Mouse (Mus musculus): ENCODE measurements at regions not wholly inside any gene's neighbourhood (a gene's known extent, or its start where the extent isn't known, plus 50 kb on each side); places are given as distances from the start of the nearest gene placed in this dataset.

DNA sequence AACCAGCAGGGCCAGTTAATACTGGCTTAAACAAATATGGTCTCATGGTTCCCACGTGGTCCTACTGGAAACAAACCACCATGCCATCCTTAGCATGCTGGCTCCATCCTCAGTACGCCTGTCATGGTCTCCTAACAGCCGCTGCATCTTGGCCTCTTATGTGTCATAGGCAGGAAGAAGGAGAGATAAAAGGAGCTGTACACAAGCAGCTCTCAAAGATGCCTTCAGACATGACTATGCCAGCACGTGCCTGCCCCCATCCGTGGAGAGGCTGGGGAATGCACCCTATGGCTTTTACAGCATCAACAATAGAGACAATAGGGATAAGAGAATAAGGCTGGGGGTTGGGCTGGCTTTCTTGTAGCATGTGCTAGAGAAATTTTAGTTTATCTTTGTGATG lies 171.0 kb upstream of the Stt3b start:
- Histone ChIP-seq H3K4me1 (ENCODE audit: insufficient read depth) (no peaks in the 10 kb centered on the region), H3K36me3 (ENCODE audit: insufficient read depth) (no peaks in the 10 kb centered on the region), H3K9ac (no peak overlapping the region), H3K9me3 (ENCODE audit: low read length) (no peaks in the 10 kb centered on the region), H3K27me3 (ENCODE audit: insufficient read depth, low read length) (no peaks in the 10 kb centered on the region), H3K4me2 (ENCODE audit: low read depth) (no peak overlapping the region), H3K27ac (ENCODE audit: low read depth, low read length) (no peak overlapping the region), H3K4me3 (ENCODE audit: low read depth, low read length) (no peak overlapping the region)
- DNase-seq, result no peak
- ATAC-seq, result no peak
- 56% methylated on average over 5 of the region's 5 CpGs for WGBS
- no peak for TF ChIP-seq CTCF (IDR thresholded peaks at IDR 0.05; ENCODE audit: low read depth)

DNA sequence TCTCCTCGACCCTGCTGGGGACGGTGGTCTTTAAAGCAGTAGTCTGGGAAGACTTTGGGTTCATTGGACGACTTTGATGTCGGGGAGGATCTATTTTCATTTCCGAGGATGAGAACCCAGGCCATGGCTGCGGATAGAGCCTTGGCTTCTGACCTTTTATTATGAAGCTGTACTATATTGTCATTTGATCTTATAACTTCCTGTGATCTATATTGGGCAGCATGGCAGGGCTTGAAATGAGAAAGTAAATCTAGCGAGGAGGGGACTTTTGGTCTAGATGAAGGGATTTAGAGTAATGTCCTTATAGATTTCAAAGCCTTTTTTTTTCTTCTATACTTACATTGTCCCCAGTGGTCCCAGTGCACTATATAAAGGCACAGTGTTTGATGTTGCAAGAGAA lies 172.8 kb upstream of the Stt3b start:
- Histone ChIP-seq H3K4me1 (ENCODE audit: insufficient read depth) (no peaks in the 10 kb centered on the region), H3K9ac (no peak overlapping the region), H3K36me3 (ENCODE audit: insufficient read depth) (no peaks in the 10 kb centered on the region), H3K4me2 (ENCODE audit: low read depth) (no peak overlapping the region), H3K4me3 (ENCODE audit: low read depth, low read length) (no peak overlapping the region), H3K9me3 (ENCODE audit: low read length) (no peaks in the 10 kb centered on the region), H3K27me3 (ENCODE audit: insufficient read depth, low read length) (no peaks in the 10 kb centered on the region), H3K27ac (ENCODE audit: low read depth, low read length) (no peak overlapping the region)
- WGBS, result 89% methylated on average over 7 of the region's 7 CpGs
- DNase-seq (no peak), ATAC-seq (no peak)
- TF ChIP-seq CTCF (IDR thresholded peaks at IDR 0.05; ENCODE audit: low read depth), result no peak

DNA sequence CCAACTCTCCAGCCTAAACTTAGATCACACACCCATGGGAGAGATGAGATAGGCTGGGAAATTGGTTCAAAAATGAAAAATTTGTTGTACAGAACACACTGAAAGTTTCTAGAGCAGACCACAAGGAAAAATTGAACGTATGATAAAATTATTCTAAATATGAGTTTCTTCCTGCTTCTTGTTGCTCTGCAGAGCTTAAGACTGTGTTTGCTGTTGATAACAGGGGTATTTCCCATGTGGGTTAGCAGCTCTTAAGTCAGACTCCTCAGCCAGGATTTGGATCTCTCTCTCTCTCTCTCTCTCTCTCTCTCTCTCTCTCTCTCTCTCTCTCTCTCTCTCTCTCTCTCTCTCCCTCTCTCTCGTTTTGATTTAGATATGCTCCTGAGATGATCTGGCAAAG lies 173.5 kb upstream of the Stt3b start:
- H3K4me1 ChIP-seq (ENCODE audit: insufficient read depth), result no peaks in the 10 kb centered on the region
- H3K27me3 ChIP-seq (ENCODE audit: insufficient read depth, low read length), result no peaks in the 10 kb centered on the region
- H3K36me3 ChIP-seq (ENCODE audit: insufficient read depth), result no peaks in the 10 kb centered on the region
- DNase-seq (no peak), ATAC-seq (no peak)
- H3K4me2 ChIP-seq (ENCODE audit: low read depth), result no peak overlapping the region
- no peak overlapping the region for H3K9ac ChIP-seq
- TF ChIP-seq CTCF (IDR thresholded peaks at IDR 0.05; ENCODE audit: low read depth), result no peak
- no peaks in the 10 kb centered on the region for H3K9me3 ChIP-seq (ENCODE audit: low read length)
- WGBS, result 83% methylated on average over 2 of the region's 2 CpGs
- H3K27ac ChIP-seq (ENCODE audit: low read depth, low read length), result no peak overlapping the region
- H3K4me3 ChIP-seq (ENCODE audit: low read depth, low read length), result no peak overlapping the region

DNA sequence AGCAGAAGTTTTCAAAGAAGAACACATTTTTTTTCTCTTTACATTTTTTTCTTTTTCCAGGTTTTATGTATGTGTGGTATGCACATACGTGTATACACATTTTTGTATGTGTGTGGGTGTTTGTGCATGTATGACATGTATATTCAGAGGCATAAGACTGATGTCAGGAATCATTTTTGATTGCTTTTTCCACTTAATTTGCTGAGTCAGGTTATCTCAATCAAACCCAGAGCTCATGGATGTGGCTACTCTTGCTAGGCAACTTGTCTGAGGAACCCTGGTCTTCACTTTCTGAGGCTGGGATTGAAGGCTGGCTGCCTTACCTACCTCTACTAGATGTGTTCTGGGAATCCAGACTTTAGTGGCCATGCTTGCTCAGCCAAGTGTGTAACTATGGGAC lies 174.2 kb upstream of the Stt3b start:
- 80% methylated on average over 1 of the region's 1 CpGs for WGBS
- H3K4me1 ChIP-seq (ENCODE audit: insufficient read depth), result no peaks in the 10 kb centered on the region
- H3K4me2 ChIP-seq (ENCODE audit: low read depth), result no peak overlapping the region
- H3K27ac ChIP-seq (ENCODE audit: low read depth, low read length), result no peak overlapping the region
- H3K9me3 ChIP-seq (ENCODE audit: low read length), result no peaks in the 10 kb centered on the region
- no peaks in the 10 kb centered on the region for H3K36me3 ChIP-seq (ENCODE audit: insufficient read depth)
- TF ChIP-seq CTCF (IDR thresholded peaks at IDR 0.05; ENCODE audit: low read depth), result no peak
- H3K4me3 ChIP-seq (ENCODE audit: low read depth, low read length), result no peak overlapping the region
- no peak for ATAC-seq
- H3K27me3 ChIP-seq (ENCODE audit: insufficient read depth, low read length), result no peaks in the 10 kb centered on the region
- no peak for DNase-seq
- H3K9ac ChIP-seq, result no peak overlapping the region

DNA sequence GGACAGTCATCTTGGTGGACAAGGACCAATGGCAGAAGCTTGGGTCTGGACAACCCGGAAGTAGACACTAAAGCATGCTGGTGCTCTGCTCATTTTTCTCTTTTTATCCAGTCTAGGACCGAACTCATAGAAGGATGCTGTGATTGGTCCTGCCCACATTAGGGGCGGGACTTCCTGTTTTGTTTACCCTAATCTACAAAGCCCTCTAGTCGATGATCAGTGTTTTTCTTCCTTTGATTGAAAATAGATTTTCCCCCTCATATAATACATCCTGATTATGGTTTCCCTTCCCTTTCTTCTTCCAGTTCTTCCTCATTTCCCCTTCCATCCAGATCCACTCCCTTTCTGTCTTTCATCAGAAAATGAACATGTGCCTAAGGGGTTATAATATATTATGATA lies 175.0 kb upstream of the Stt3b start:
- WGBS, result 92% methylated on average over 4 of the region's 4 CpGs
- Histone ChIP-seq H3K9me3 (ENCODE audit: low read length) (no peaks in the 10 kb centered on the region), H3K27ac (ENCODE audit: low read depth, low read length) (no peak overlapping the region), H3K9ac (no peak overlapping the region), H3K4me2 (ENCODE audit: low read depth) (no peak overlapping the region), H3K36me3 (ENCODE audit: insufficient read depth) (no peaks in the 10 kb centered on the region), H3K4me1 (ENCODE audit: insufficient read depth) (no peaks in the 10 kb centered on the region), H3K27me3 (ENCODE audit: insufficient read depth, low read length) (no peaks in the 10 kb centered on the region), H3K4me3 (ENCODE audit: low read depth, low read length) (no peak overlapping the region)
- ATAC-seq, result no peak
- DNase-seq, result no peak
- TF ChIP-seq CTCF (IDR thresholded peaks at IDR 0.05; ENCODE audit: low read depth), result no peak

DNA sequence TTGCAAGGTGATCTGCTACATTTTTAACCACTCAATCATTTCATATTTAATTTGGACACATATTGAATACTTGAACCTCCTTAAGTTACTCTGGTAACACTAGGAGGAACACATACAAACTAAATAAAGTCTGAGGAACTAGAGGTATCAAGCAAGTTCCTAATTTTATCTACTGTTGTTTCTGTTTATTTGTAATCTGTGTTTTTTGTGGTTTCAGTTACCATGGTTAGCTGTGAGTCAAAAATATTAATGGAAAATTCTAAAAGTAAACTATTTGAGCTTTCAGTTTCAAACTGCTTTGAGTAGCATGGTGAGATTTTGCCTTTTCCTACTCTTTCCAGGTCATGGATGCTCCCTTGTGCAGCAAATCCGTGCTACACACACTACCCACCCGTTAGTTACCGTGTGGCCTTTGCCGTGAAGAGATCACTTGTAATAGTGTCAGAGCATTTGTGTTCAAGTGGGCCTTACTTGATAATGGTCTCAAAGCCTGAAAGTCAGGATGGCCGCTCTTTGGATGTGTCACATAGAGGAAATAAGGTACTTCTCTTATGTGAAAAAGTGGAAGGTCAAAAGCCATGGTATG lies 177.0 kb upstream of the Stt3b start:
- Histone ChIP-seq H3K27ac (ENCODE audit: low read depth, low read length) (no peak overlapping the region), H3K9me3 (ENCODE audit: low read length) (no peaks in the 10 kb centered on the region), H3K4me1 (ENCODE audit: insufficient read depth) (no peaks in the 10 kb centered on the region), H3K27me3 (ENCODE audit: insufficient read depth, low read length) (no peaks in the 10 kb centered on the region), H3K36me3 (ENCODE audit: insufficient read depth) (no peaks in the 10 kb centered on the region), H3K9ac (no peak overlapping the region), H3K4me3 (ENCODE audit: low read depth, low read length) (no peak overlapping the region), H3K4me2 (ENCODE audit: low read depth) (no peak overlapping the region)
- ATAC-seq, result no peak
- 93% methylated on average over 5 of the region's 5 CpGs for WGBS
- TF ChIP-seq CTCF (IDR thresholded peaks at IDR 0.05; ENCODE audit: low read depth), result no peak
- no peak for DNase-seq

DNA sequence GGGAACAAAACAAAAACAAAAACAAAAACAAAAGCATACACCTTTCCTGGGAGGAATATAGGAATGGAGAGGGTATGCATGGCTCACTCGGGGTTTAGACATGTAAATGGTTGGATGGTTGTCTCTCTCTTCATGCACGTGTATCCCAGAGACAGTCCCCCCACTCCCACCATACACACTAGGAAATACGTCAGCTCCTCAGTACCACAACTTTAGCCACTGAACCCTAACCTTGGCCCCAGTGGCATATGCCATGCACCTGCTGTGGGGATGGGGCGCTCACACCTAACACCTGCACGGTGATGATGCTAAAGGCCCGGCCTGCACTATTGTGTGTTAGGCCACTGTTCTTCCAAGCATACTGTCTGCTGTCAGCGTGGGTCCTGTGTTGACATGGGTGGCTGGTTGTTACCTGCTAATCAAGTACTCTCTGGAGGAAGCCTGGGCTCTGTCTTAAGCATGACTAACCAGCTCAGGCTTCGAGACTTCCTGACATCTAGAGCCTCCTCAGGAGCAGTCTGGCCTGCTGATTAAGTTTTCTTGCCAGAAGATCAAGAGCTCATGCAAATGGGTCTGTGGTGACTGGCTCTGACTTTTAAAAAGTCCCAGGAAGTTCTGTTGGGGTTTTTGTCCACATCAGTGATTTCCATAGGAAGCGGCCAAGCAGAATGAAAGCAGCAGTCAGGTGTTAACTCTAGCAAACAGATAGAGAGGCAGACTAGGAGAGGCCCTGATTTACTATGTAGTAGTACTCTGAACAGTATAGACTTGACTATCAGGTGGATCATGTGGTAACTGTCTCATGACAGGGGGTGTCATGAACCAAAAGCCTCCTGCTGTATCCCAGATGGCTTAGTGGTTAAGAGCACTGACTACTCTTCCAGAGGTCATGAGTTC lies 178.9 kb upstream of the Stt3b start:
- H3K27ac ChIP-seq (ENCODE audit: low read depth, low read length), result no peak overlapping the region
- no peak overlapping the region for H3K4me3 ChIP-seq (ENCODE audit: low read depth, low read length)
- no peaks in the 10 kb centered on the region for H3K36me3 ChIP-seq (ENCODE audit: insufficient read depth)
- 83% methylated on average over 9 of the region's 9 CpGs for WGBS
- no peak overlapping the region for H3K4me2 ChIP-seq (ENCODE audit: low read depth)
- H3K9ac ChIP-seq, result no peak overlapping the region
- no peaks in the 10 kb centered on the region for H3K4me1 ChIP-seq (ENCODE audit: insufficient read depth)
- DNase-seq, result no peak
- H3K27me3 ChIP-seq (ENCODE audit: insufficient read depth, low read length), result no peaks in the 10 kb centered on the region
- no peak for ATAC-seq
- TF ChIP-seq CTCF (IDR thresholded peaks at IDR 0.05; ENCODE audit: low read depth), result no peak
- no peaks in the 10 kb centered on the region for H3K9me3 ChIP-seq (ENCODE audit: low read length)
